Mouse (Mus musculus): ENCODE results near the gene Adgrl2.

Gene Adgrl2

DNA sequence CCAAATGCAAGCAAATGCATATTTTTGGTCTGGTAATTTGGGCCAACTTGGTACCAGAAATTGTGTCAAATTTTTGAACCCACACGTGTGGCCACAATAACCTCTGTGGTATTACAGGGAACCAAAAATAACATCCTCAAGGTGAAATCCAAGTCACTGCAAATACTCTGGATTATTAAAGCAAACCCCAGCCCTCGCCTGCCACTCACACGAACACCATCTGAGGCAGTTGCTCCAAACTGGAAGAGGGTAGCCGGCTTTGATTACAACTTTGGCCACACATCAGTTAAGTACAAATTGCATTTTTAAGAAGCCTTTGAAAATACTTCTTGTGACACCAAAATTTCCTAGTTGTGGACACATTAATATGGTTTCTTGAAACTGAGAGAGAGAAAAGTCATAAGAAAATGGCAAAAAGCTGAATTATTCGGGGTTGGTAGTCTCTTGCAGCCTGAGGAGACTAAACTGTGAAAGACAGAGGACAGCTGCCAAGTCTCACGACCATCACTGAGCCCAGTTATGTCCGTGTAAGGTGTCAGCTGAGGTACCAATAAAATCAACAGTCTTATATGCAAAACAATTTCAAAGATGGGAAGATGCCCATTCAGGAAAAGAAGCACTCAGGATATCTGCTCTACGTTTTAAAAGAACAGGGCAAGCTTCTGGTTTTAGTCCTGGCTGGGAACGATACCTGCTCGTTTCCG is 18.3 kb downstream of the Adgrl2 start:
- DNase-seq, result no peak

GRCm38 (mm10) chr3:148964991-148965605 is 25.3 kb downstream of the Adgrl2 start:
- DNase-seq, result no peak

DNA sequence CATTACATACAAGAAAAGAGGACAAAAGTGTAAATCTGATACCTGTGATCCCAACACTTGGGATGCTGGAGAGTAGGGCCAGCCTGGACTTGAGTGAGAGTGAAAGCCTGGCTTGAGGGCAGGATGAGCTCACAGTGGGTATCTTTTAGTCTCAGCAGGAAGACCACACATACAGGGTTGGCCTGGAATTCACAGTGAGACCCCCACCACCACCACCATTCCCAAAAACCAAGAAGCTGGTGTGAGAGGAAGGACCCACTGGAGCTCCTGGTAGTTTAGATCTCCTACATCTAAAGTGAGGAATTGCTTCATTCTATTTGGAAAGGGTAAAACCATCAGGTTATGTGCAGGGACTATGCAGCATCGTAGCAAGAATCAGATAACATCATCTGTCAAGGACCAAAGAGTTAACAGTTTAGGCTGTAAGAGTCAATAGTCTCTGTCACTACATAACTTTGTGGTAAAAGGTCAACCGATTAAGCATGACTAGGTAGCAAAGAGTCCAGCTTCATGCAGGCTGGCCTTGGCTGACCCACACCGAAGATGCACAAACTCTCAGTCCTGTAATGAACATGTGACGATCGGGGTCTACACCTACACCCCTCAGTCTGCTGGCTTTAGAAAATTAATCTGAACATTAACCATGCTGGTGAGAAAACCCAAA is 26.8 kb downstream of the Adgrl2 start:
- DNase-seq, result no peak

- no peak for DNase-seq
Observed at GRCm38 (mm10) chr3:148961611-148962010, 28.7 kb downstream of the Adgrl2 start.

GRCm38 (mm10) chr3:148960751-148961289 is 29.5 kb downstream of the Adgrl2 start:
- no peak for DNase-seq

- no peak for DNase-seq
Observed at GRCm38 (mm10) chr3:148960215-148960614, 30.1 kb downstream of the Adgrl2 start.

- peak; percentile 77 to 85 for DNase-seq
Observed at GRCm38 (mm10) chr3:148959327-148960025, 30.9 kb downstream of the Adgrl2 start.

DNA sequence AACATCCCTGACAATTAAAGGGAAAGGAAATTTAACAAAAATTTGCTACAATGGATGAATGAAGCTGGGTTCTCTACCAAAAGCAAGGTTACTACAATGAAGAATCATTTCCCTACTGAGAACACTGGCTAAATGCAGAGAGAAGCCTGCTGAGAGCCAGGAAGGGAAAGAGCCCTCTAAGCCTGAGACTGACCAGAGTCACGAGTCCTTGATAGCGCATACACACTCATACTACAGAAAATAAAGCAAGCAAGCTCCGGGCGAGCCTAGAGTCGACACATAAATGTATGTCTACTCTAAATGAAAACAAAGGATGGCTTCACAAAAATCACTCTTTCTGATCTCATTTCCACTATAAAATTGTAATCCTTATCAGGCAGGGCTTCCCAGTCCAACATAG is 31.6 kb downstream of the Adgrl2 start:
- no peak for DNase-seq

- DNase-seq, result no peak
Observed at GRCm38 (mm10) chr3:148958185-148958584, 32.2 kb downstream of the Adgrl2 start.

- DNase-seq, result no peak
Observed at GRCm38 (mm10) chr3:148956887-148957286, 33.5 kb downstream of the Adgrl2 start.

GRCm38 (mm10) chr3:148949796-148950195 is 40.6 kb downstream of the Adgrl2 start:
- no peak for DNase-seq

DNA sequence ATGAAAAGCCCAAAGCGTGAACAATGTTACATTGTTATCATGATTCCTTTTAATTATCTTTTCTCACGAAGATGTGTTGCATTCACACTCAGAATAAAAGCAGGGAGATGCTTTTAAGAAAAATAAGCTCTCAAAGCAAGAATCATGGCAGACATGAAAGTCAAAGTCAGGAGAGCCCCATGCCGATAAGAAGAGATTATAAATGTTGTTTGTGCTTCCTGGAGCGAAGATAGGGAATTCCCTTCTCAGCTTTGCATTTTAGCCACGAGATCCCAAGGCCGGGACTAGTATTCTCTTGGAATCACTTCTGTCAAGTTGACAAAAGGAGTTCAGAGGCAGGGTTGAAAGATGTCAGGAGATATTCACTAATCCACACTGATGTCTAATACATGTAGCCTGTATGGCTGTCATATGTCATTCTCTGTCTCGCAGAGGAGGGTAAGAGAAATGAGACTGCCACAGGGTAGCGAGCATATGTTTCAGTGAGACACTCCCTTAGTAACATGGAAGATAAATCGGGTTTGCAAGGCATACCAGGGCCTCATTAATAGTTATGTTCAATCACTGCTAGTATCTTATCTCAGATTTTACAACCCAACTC is 42.5 kb downstream of the Adgrl2 start:
- no peak for DNase-seq

DNA sequence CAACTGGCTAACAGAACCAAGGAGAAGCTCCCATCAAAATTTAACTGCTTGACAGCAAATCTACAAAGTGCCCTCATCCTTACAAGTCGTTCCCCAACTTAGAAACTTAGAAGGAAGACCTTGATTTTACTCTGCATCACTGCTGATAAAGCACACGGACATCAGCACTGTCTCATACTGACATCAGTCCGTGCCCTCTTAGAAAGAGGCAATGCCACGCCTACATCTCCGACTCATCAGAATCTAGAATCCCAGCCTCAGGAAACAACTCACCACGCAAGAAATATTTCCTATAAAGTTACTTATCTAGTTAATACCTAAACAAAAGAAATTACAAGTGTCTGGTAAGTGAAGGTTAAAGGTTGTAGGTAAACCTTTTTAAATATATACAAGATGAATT is 43.1 kb downstream of the Adgrl2 start:
- DNase-seq, result no peak

- no peak for DNase-seq
Observed at GRCm38 (mm10) chr3:148945534-148945933, 44.8 kb downstream of the Adgrl2 start.

DNA sequence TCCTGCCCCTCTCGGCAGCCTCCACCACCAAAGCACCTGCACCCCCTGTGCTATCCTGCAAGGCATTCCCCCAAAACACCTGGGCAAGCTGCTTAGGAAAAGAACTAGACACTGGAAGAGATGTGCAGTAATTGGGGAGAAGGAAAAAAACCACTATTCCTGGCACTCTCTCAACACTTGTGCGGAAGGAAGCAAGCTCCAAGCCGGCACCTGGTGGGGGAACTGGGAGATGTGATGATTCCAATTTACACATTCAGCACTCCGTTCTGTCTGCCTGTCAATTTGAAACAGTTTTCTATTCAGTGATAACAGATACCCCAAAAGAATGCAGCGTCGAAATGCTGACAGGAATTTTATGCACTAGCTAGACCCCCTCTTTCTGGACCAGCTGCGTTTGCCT is 50.9 kb downstream of the Adgrl2 start:
- DNase-seq, result no peak

- DNase-seq, result no peak
Observed at GRCm38 (mm10) chr3:148935056-148935455, 55.3 kb downstream of the Adgrl2 start.

DNA sequence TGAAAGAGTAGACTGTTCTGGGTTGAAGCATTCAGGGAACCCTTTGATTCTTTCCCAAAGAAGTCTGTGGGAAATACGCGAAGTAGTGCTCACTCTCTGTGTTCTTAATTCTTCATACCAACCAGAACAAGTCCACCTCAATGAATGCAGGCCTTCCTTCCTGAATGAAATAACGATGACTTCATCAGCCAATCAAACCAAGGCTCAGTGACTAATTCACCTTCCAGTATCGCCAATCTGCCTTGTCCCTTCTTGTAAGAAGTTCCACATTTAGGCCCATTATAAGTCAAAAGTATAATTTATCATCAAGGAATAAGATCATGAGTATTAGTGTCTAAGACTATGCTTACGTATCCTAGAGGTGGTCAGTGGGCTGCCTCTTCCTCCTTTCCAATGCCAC is 56.1 kb downstream of the Adgrl2 start:
- DNase-seq, result no peak

DNA sequence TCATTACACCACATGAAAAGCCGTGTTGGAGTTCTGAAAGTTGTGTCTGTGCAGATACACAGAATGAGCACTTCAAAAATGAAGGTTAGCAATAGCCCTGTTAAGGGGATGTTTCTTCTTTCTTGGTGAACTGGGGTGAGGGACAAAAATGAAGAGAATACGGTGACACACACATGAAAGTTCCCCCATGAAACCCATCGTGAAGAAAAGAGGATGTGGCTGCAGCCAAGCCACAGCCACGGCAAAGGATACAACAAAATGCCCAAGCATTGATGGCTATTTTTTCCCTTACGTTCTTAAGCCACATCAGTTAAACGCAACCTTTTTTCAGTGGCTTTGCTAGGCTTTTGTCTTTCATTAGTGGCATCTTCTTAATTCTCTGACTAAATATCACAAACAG is 57.2 kb downstream of the Adgrl2 start:
- no peak for DNase-seq

DNA sequence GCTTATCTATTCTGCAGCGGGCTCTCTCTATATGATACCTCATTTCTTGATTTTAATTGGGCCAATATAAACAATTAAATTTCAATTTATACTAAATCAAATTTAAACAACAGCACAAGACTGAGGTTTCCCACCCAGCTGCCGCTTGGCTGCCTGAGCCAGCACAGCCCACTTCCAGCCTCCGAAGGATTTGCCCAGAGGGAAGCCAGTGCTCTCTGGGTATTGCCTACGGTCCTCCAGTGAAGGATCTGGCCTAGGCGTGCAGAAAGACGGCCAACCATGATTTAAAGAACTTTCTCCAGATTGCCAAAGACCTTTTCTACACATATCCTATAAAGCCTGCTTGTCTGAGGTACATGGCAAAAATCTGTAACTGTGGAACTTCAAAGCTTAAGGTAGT is 59.4 kb downstream of the Adgrl2 start:
- DNase-seq, result no peak

- no peak for DNase-seq
Observed at GRCm38 (mm10) chr3:148926330-148926729, 64.0 kb downstream of the Adgrl2 start.

GRCm38 (mm10) chr3:148922618-148923095 is 67.7 kb downstream of the Adgrl2 start:
- peak in 1 of 2 experiments; percentile 57 for DNase-seq

- DNase-seq, result no peak
Observed at GRCm38 (mm10) chr3:148921966-148922587, 68.3 kb downstream of the Adgrl2 start.
